In the genomic region with DNA sequence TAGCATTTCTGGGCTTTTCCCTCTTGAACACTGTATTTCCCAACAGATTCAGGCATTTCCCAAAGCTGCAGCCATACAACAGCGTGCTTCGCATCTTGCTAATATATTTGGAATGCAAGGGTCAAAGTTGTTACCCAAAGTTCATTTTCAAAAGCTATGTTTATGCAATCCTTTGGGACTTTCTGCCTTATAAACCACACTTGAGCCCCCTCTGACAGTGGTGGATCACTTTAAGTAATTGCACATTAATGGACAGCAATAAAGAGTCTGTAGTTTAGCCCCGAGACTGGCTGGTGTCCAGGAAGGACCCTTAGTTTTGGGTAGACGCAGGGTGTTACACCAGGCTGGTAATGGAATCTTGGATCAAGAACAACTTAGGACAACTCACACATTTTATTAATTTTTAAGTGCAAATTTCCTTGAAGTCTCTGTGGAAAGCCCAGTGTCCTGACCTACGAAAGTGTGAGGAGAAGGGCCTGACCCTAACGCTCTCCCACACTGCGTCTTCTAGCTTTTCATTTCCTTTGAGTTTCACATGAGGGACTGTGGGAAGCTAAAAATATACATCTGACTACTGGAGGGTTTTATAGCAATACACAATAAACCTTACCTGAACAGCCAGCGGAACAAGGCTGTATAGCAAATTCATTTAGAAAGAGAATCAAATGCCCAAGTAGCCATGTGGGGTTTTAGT, we compare ENCODE assay signal across 27 mouse cellular contexts.
A peak's percentile ranks its signal among the peaks of the same experiment; 100 is the strongest.
DNase-seq lines count a peak whose midpoint lies in the region; ATAC-seq and TF ChIP-seq lines count a peak whose summit lies in the region.
"Had no signal": no experiment of that assay in that cellular context is flagged by ENCODE, and none has a peak within 500 bp of the region (broad histone marks: within the 10 kb centered on the region; RNA-seq: fewer than 3 reads in every experiment).

No protein-coding gene starts in this region.

- H3K9me3 ChIP-seq in lung, embryonic 15.5 days, result no peaks in the 10 kb centered on the region
- H3K9me3 ChIP-seq in hindbrain, embryonic 16.5 days (ENCODE audit: control insufficient read depth, low read length), result no peaks in the 10 kb centered on the region
- H3K9me3 ChIP-seq: embryonic facial prominence, embryonic 15.5 days; heart, embryonic 12.5 days; hindbrain, embryonic 10.5 days; limb, embryonic 15.5 days; midbrain, embryonic 13.5 days had no signal

- TF ChIP-seq POLR2A in kidney, adult 2 months (IDR thresholded peaks at IDR 0.05; ENCODE audit: low read depth, low read length), result no peak
- TF ChIP-seq POLR2A in myocyte (IDR thresholded peaks at IDR 0.05; ENCODE audit: insufficient read length, low read depth), result no peak

- H3K4me1 ChIP-seq in kidney, adult 2 months (ENCODE audit: control insufficient read depth, insufficient read depth, low read length), result no peaks in the 10 kb centered on the region
- peaks cover 32% of the 10 kb centered on the region for H3K4me1 ChIP-seq in lung, embryonic 15.5 days
- peaks cover 9% of the 10 kb centered on the region for H3K4me1 ChIP-seq in hindbrain, embryonic 16.5 days (ENCODE audit: control insufficient read depth, insufficient read depth, low read depth, low read length)
- H3K4me1 ChIP-seq: embryonic facial prominence, embryonic 15.5 days had no signal

- peak; percentile 27; the same call in 1 of the 2 replicates for ATAC-seq in lung, embryonic 15.5 days (ENCODE audit: borderline replicate concordance, extremely low read depth, low FRiP score, low TSS enrichment)
- ATAC-seq in hindbrain, embryonic 16.5 days, result no peak
- ATAC-seq: activated CD4-positive, CD25-positive, alpha-beta regulatory T cell, adult 4 months; forebrain, embryonic 14.5 days; hindbrain, postnatal 0 days; intestine, embryonic 16.5 days; midbrain, embryonic 13.5 days had no signal

- no peak overlapping the region for H3K9ac ChIP-seq in lung, embryonic 15.5 days
- H3K9ac ChIP-seq in hindbrain, embryonic 16.5 days (ENCODE audit: low read depth, low read length), result no peak overlapping the region
- H3K9ac ChIP-seq: embryonic facial prominence, embryonic 15.5 days; heart, embryonic 12.5 days; limb, embryonic 15.5 days; midbrain, embryonic 13.5 days had no signal

- H3K4me2 ChIP-seq in lung, embryonic 15.5 days, result no peak overlapping the region
- no peak overlapping the region for H3K4me2 ChIP-seq in myocyte (ENCODE audit: low read depth)
- H3K4me2 ChIP-seq in hindbrain, embryonic 16.5 days (ENCODE audit: low read length), result no peak overlapping the region
- H3K4me2 ChIP-seq: embryonic facial prominence, embryonic 15.5 days; heart, embryonic 12.5 days; limb, embryonic 15.5 days; midbrain, embryonic 13.5 days had no signal

- H3K4me3 ChIP-seq in kidney, adult 2 months (ENCODE audit: insufficient read depth, low read depth, low read length), result no peak overlapping the region
- H3K4me3 ChIP-seq in lung, embryonic 15.5 days, result no peak overlapping the region
- no peak overlapping the region for H3K4me3 ChIP-seq in myocyte
- no peak overlapping the region for H3K4me3 ChIP-seq in hindbrain, embryonic 16.5 days (ENCODE audit: low read length)
- H3K4me3 ChIP-seq: embryonic facial prominence, embryonic 15.5 days; heart, embryonic 12.5 days; hindbrain, embryonic 10.5 days; layer of hippocampus, adult 2 months; limb, embryonic 15.5 days; midbrain, embryonic 13.5 days had no signal

- H3K79me2 ChIP-seq in myocyte (ENCODE audit: control insufficient read depth, insufficient read depth), result no peaks in the 10 kb centered on the region

- H3ac ChIP-seq in myocyte (ENCODE audit: control insufficient read depth, insufficient read length), result no peak overlapping the region

- H3K27ac ChIP-seq in kidney, adult 2 months (ENCODE audit: insufficient read depth, low read depth, low read length), result no peak overlapping the region
- no peak overlapping the region for H3K27ac ChIP-seq in lung, embryonic 15.5 days
- no peak overlapping the region for H3K27ac ChIP-seq in hindbrain, embryonic 16.5 days (ENCODE audit: low read depth, low read length)
- H3K27ac ChIP-seq: embryonic facial prominence, embryonic 15.5 days; hindbrain, embryonic 10.5 days; hindbrain, postnatal 0 days; limb, embryonic 15.5 days; midbrain, embryonic 13.5 days had no signal

- H3K36me3 ChIP-seq in kidney, adult 2 months (ENCODE audit: control insufficient read depth, insufficient read depth, low read length), result no peaks in the 10 kb centered on the region
- H3K36me3 ChIP-seq in lung, embryonic 15.5 days, result no peaks in the 10 kb centered on the region
- no peaks in the 10 kb centered on the region for H3K36me3 ChIP-seq in myocyte (ENCODE audit: control insufficient read depth, insufficient read depth)
- H3K36me3 ChIP-seq in hindbrain, embryonic 16.5 days (ENCODE audit: control insufficient read depth, insufficient read depth, low read length), result no peaks in the 10 kb centered on the region
- H3K36me3 ChIP-seq: embryonic facial prominence, embryonic 15.5 days; heart, embryonic 12.5 days; hindbrain, embryonic 10.5 days; limb, embryonic 15.5 days; midbrain, embryonic 13.5 days had no signal

- TF ChIP-seq CTCF in kidney, adult 2 months (conservative IDR thresholded peaks at IDR 0.05; ENCODE audit: insufficient read depth, insufficient read length, low read depth, low read length), result no peak

- peak; percentile 19 for DNase-seq in kidney, adult 2 months
- no peak for DNase-seq in kidney, postnatal 10 days
- DNase-seq in lung, adult 18-20 months, result no peak
- DNase-seq in adipocyte (ENCODE audit: low spot score), result peak; percentile 18
- DNase-seq: adrenal gland, postnatal 10 days; B cell, adult 2 months; cerebellum, adult 2 months; cerebellum, postnatal 25 days; gastrocnemius, postnatal 10 days; heart, postnatal 10 days; kidney, postnatal 25 days; layer of hippocampus, postnatal 36 days; right cerebral cortex, postnatal 14 days; thymus, postnatal 14 days had no signal

- no peaks in the 10 kb centered on the region for H3K27me3 ChIP-seq in kidney, adult 2 months (replicated peaks; ENCODE audit: control insufficient read depth, insufficient read depth, low read length)
- no peaks in the 10 kb centered on the region for H3K27me3 ChIP-seq in lung, embryonic 15.5 days
- no peaks in the 10 kb centered on the region for H3K27me3 ChIP-seq in myocyte (ENCODE audit: control insufficient read depth, insufficient read depth, insufficient read length)
- H3K27me3 ChIP-seq in hindbrain, embryonic 16.5 days (replicated peaks; ENCODE audit: control insufficient read depth, insufficient read depth, low read length), result no peaks in the 10 kb centered on the region
- H3K27me3 ChIP-seq: embryonic facial prominence, embryonic 15.5 days; heart, embryonic 12.5 days; limb, embryonic 15.5 days; midbrain, embryonic 13.5 days had no signal

- 67% methylated on average over 8 of the region's 8 CpGs for WGBS in kidney, adult 2 months
- 57% methylated on average over 8 of the region's 8 CpGs for WGBS in lung, embryonic 15.5 days
- WGBS in hindbrain, embryonic 16.5 days, result 80% methylated on average over 8 of the region's 8 CpGs

TF ChIP-seq in myocyte, 11 proteins besides CTCF, POLR2A, EP300 and RAD21:
- TF ChIP-seq POLR2AphosphoS2 (IDR thresholded peaks at IDR 0.05; ENCODE audit: insufficient read length, low read depth) (no peak), CEBPB (IDR thresholded peaks at IDR 0.05; ENCODE audit: insufficient read depth, poor library complexity, severe bottlenecking) (peak; percentile 27; the same call in 1 of the 2 replicates), MYOD1 (IDR thresholded peaks at IDR 0.05; ENCODE audit: control insufficient read depth in 1 of 3, insufficient read length in 2 of 3, low read depth in 2 of 3) (no peak), MAX (IDR thresholded peaks at IDR 0.05; ENCODE audit: low read depth) (no peak), USF1 (IDR thresholded peaks at IDR 0.05; ENCODE audit: low read depth) (no peak)

Comparison
In these comparisons a context has a peak if more than half of its experiments do, and no peak if none do; other contexts are left out.
1. DNase-seq: peak in kidney, adult 2 months (single experiment) and adipocyte (single experiment); none in kidney, postnatal 10 days (single experiment) and lung, adult 18-20 months (0 of 2).